Mouse (Mus musculus): ENCODE results near the gene Pdxk. TPM values are rescaled to one million over a fixed set of nuclear protein-coding genes. Genes with fewer than 3 reads are reported as not detected.

The Pdxk gene
- polyA plus RNA-seq, 1 experiment from 2014 or later = 12.4 TPM

GRCm38 (mm10) chr10:78474759-78475158, 10.0 kb upstream of the Pdxk start:
- Histone ChIP-seq H3K27ac (ENCODE audit: low read length) (no peak overlapping the region), H3K9ac (ENCODE audit: low read length) (no peak overlapping the region), H3K36me3 (ENCODE audit: control insufficient read depth, insufficient read depth, low read length) (no peaks in the 10 kb centered on the region), H3K9me3 (replicated peaks; ENCODE audit: control insufficient read depth, low read length) (no peaks in the 10 kb centered on the region), H3K27me3 (ENCODE audit: control insufficient read depth, insufficient read depth, low read length) (no peaks in the 10 kb centered on the region; the same call in 1 of the 2 replicates), H3K4me1 (ENCODE audit: control insufficient read depth, insufficient read depth, low read length) (no peaks in the 10 kb centered on the region), H3K4me2 (ENCODE audit: low read depth, low read length) (no peak overlapping the region), H3K4me3 (replicated peaks; ENCODE audit: low read length) (no peak overlapping the region)
- no peak for ATAC-seq (ENCODE audit: insufficient read depth, low FRiP score)
- WGBS = 65% methylated on average over 8 of the region's 8 CpGs

GRCm38 (mm10) chr10:78473434-78473833, 8.7 kb upstream of the Pdxk start:
- H3K9ac ChIP-seq (ENCODE audit: low read length) = no peak overlapping the region
- 54% methylated on average over 5 of the region's 5 CpGs for WGBS
- no peaks in the 10 kb centered on the region; the same call in 1 of the 2 replicates for H3K27me3 ChIP-seq (ENCODE audit: control insufficient read depth, insufficient read depth, low read length)
- no peak overlapping the region for H3K4me2 ChIP-seq (ENCODE audit: low read depth, low read length)
- no peak for ATAC-seq (ENCODE audit: insufficient read depth, low FRiP score)
- no peaks in the 10 kb centered on the region for H3K9me3 ChIP-seq (replicated peaks; ENCODE audit: control insufficient read depth, low read length)
- H3K36me3 ChIP-seq (ENCODE audit: control insufficient read depth, insufficient read depth, low read length) = no peaks in the 10 kb centered on the region
- no peak overlapping the region for H3K4me3 ChIP-seq (replicated peaks; ENCODE audit: low read length)
- H3K4me1 ChIP-seq (ENCODE audit: control insufficient read depth, insufficient read depth, low read length) = no peaks in the 10 kb centered on the region
- no peak overlapping the region for H3K27ac ChIP-seq (ENCODE audit: low read length)

- Histone ChIP-seq H3K36me3 (ENCODE audit: control insufficient read depth, insufficient read depth, low read length) (no peaks in the 10 kb centered on the region), H3K9ac (ENCODE audit: low read length) (no peak overlapping the region), H3K9me3 (replicated peaks; ENCODE audit: control insufficient read depth, low read length) (no peaks in the 10 kb centered on the region), H3K4me3 (replicated peaks; ENCODE audit: low read length) (no peak overlapping the region), H3K27ac (ENCODE audit: low read length) (no peak overlapping the region), H3K27me3 (ENCODE audit: control insufficient read depth, insufficient read depth, low read length) (no peaks in the 10 kb centered on the region; the same call in 1 of the 2 replicates), H3K4me2 (ENCODE audit: low read depth, low read length) (no peak overlapping the region), H3K4me1 (ENCODE audit: control insufficient read depth, insufficient read depth, low read length) (no peaks in the 10 kb centered on the region)
- WGBS = 74% methylated on average over 3 of the region's 3 CpGs
- no peak for ATAC-seq (ENCODE audit: insufficient read depth, low FRiP score)
Observed at GRCm38 (mm10) chr10:78472046-78472445, 7.3 kb upstream of the Pdxk start.

DNA sequence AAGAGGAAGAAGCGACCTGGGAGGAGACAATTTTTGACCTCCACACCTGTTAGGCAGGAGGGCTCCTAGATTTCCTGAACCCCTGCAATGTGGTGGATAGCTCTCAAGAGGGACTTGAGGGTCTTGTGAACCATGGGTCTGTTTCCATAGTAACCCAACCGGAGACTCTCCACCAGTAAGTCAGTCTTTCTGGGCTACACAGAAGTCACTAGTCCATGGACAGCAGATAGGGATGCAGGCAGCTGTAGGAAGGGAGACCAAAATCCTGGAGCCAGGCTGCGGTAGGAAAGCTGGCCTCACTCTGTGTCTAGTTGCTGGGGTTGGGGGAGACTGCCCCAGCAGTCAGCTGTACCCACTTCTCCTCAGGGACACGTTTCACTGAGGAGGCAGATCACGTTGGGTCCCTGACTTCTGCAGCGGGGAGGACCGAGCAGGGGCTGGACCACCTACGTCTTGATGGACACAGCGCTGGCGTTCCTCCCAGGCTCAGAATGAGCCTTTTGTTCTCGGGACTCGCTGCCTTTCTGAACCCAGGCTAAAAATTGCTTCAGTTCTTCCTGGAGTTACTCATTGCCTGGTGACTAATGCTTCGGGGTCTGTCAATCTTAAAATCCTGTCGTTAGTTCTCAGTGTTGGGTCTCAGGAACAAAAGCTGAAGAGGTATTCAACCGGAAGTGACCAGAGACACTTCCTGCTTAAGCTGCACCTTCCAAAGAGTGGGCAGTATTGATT, 6.0 kb upstream of the Pdxk start:
- H3K4me2 ChIP-seq (ENCODE audit: low read depth, low read length) = peak overlapping the region; percentile 27; the same call in 1 of the 2 replicates

GRCm38 (mm10) chr10:78467761-78468310, 3.1 kb upstream of the Pdxk start:
- no peak overlapping the region for H3K4me3 ChIP-seq (replicated peaks; ENCODE audit: low read length)
- peaks cover 12% of the 10 kb centered on the region for H3K4me1 ChIP-seq (ENCODE audit: control insufficient read depth, insufficient read depth, low read length)
- H3K9ac ChIP-seq (ENCODE audit: low read length) = no peak overlapping the region
- H3K36me3 ChIP-seq (ENCODE audit: control insufficient read depth, insufficient read depth, low read length) = no peaks in the 10 kb centered on the region
- no peaks in the 10 kb centered on the region for H3K27me3 ChIP-seq (ENCODE audit: control insufficient read depth, insufficient read depth, low read length)
- H3K9me3 ChIP-seq (replicated peaks; ENCODE audit: control insufficient read depth, low read length) = no peaks in the 10 kb centered on the region
- ATAC-seq (ENCODE audit: insufficient read depth, low FRiP score) = no peak
- WGBS = 47% methylated on average over 2 of the region's 2 CpGs
- no peak overlapping the region for H3K4me2 ChIP-seq (ENCODE audit: low read depth, low read length)
- no peak overlapping the region for H3K27ac ChIP-seq (ENCODE audit: low read length)

More for the DNA sequence above, 6.0 kb upstream of the Pdxk start:
- Histone ChIP-seq H3K4me1 (ENCODE audit: control insufficient read depth, insufficient read depth, low read length) (no peaks in the 10 kb centered on the region), H3K9ac (ENCODE audit: low read length) (peak overlapping the region; percentile 21; the same call in 1 of the 2 replicates), H3K4me3 (replicated peaks; ENCODE audit: low read length) (no peak overlapping the region), H3K27me3 (ENCODE audit: control insufficient read depth, insufficient read depth, low read length) (no peaks in the 10 kb centered on the region), H3K36me3 (ENCODE audit: control insufficient read depth, insufficient read depth, low read length) (no peaks in the 10 kb centered on the region), H3K27ac (ENCODE audit: low read length) (peak overlapping the region; percentile 57), H3K9me3 (replicated peaks; ENCODE audit: control insufficient read depth, low read length) (no peaks in the 10 kb centered on the region)
- WGBS = 41% methylated on average over 15 of the region's 15 CpGs
- ATAC-seq (ENCODE audit: insufficient read depth, low FRiP score) = peak; percentile 46

GRCm38 (mm10) chr10:78466647-78467046, 1.9 kb upstream of the Pdxk start:
- H3K9me3 ChIP-seq (replicated peaks; ENCODE audit: control insufficient read depth, low read length) = no peaks in the 10 kb centered on the region
- H3K4me2 ChIP-seq (ENCODE audit: low read depth, low read length) = no peak overlapping the region
- ATAC-seq (ENCODE audit: insufficient read depth, low FRiP score) = no peak
- no peak overlapping the region for H3K4me3 ChIP-seq (replicated peaks; ENCODE audit: low read length)
- H3K9ac ChIP-seq (ENCODE audit: low read length) = no peak overlapping the region
- no peaks in the 10 kb centered on the region for H3K27me3 ChIP-seq (ENCODE audit: control insufficient read depth, insufficient read depth, low read length)
- no peak overlapping the region for H3K27ac ChIP-seq (ENCODE audit: low read length)
- H3K36me3 ChIP-seq (ENCODE audit: control insufficient read depth, insufficient read depth, low read length) = no peaks in the 10 kb centered on the region
- peaks cover 12% of the 10 kb centered on the region for H3K4me1 ChIP-seq (ENCODE audit: control insufficient read depth, insufficient read depth, low read length)
- 75% methylated on average over 9 of the region's 9 CpGs for WGBS

DNA sequence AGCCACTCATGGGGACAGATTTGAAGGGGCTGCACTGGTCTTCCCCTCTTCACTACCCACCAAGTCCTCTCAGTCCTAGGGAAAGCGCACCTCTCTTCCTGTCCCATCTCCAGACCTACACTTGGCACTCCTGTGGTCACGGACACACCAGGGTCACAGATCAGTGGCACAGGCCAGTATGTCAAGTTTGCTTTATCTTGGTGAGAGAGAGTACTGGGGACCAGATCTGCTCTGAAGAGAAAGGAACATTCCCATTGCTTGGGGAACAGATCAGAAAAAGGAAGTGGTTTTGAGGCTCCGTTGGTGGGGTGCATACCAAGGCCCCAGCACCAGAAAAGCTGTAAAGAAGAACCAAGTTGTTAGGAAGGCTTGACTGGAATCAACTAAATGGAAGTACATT, 697 bp upstream of the Pdxk start:
- H3K27me3 ChIP-seq (ENCODE audit: control insufficient read depth, insufficient read depth, low read length) = no peaks in the 10 kb centered on the region
- peak overlapping the region; percentile 17; the same call in 1 of the 2 replicates for H3K27ac ChIP-seq (ENCODE audit: low read length)
- no peaks in the 10 kb centered on the region for H3K9me3 ChIP-seq (replicated peaks; ENCODE audit: control insufficient read depth, low read length)
- H3K4me3 ChIP-seq (replicated peaks; ENCODE audit: low read length) = no peak overlapping the region; the same call in 1 of the 2 replicates
- ATAC-seq (ENCODE audit: insufficient read depth, low FRiP score) = no peak
- no peaks in the 10 kb centered on the region for H3K36me3 ChIP-seq (ENCODE audit: control insufficient read depth, insufficient read depth, low read length)
- no peak overlapping the region for H3K9ac ChIP-seq (ENCODE audit: low read length)
- WGBS = 83% methylated on average over 3 of the region's 3 CpGs
- H3K4me2 ChIP-seq (ENCODE audit: low read depth, low read length) = peak overlapping the region; percentile 99
- peaks cover 15% of the 10 kb centered on the region for H3K4me1 ChIP-seq (ENCODE audit: control insufficient read depth, insufficient read depth, low read length)

DNA sequence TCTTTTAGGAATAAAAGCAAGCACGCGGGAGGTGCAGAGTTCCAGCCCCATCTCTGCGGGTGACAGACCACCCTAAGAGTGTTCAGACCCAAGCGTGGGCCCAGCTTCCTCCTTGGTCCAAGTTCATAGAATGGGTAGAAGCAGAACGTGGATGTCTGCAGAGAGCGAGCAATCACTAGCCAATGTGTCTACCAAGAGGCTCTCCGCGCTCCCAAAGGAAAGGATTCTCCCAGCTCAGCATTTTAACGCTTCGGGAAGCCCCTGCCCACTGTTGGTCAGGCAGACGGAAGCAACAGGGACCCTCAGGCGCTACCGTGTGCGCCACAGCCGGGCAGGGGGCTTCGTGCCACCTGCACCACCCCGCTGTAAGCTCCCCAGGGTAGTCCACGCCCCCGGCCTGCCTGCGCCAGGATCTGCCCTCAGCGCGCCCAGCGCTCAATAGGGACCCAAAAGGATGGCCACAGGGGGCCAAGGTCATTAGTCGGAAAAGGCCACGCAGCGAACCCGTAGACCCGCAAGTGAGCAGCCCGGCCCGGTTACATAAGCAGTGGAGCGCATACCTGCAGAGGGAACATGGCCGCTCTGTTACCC, 479 bp downstream of the Pdxk start:
- peak overlapping the region; percentile 72 for H3K4me3 ChIP-seq (replicated peaks; ENCODE audit: low read length)
- H3K27me3 ChIP-seq (ENCODE audit: control insufficient read depth, insufficient read depth, low read length) = no peaks in the 10 kb centered on the region
- no peaks in the 10 kb centered on the region for H3K9me3 ChIP-seq (replicated peaks; ENCODE audit: control insufficient read depth, low read length)
- WGBS = 2% methylated on average over 32 of the region's 32 CpGs
- peak overlapping the region; percentile 6; the same call in 1 of the 2 replicates for H3K27ac ChIP-seq (ENCODE audit: low read length)
- peaks cover 22% of the 10 kb centered on the region for H3K4me1 ChIP-seq (ENCODE audit: control insufficient read depth, insufficient read depth, low read length)
- H3K36me3 ChIP-seq (ENCODE audit: control insufficient read depth, insufficient read depth, low read length) = no peaks in the 10 kb centered on the region
- H3K4me2 ChIP-seq (ENCODE audit: low read depth, low read length) = peak overlapping the region; percentile 99
- peak; percentile 1; the same call in 1 of the 2 replicates for ATAC-seq (ENCODE audit: insufficient read depth, low FRiP score)
- H3K9ac ChIP-seq (ENCODE audit: low read length) = peak overlapping the region; percentile 77

GRCm38 (mm10) chr10:78463769-78464167, 1.0 kb downstream of the Pdxk start:
- Histone ChIP-seq H3K4me3 (replicated peaks; ENCODE audit: low read length) (peak overlapping the region; percentile 72), H3K4me1 (ENCODE audit: control insufficient read depth, insufficient read depth, low read length) (peaks cover 26% of the 10 kb centered on the region), H3K9me3 (replicated peaks; ENCODE audit: control insufficient read depth, low read length) (no peaks in the 10 kb centered on the region), H3K9ac (ENCODE audit: low read length) (peak overlapping the region; percentile 77), H3K27me3 (ENCODE audit: control insufficient read depth, insufficient read depth, low read length) (no peaks in the 10 kb centered on the region), H3K27ac (ENCODE audit: low read length) (no peak overlapping the region), H3K4me2 (ENCODE audit: low read depth, low read length) (peak overlapping the region; percentile 99), H3K36me3 (ENCODE audit: control insufficient read depth, insufficient read depth, low read length) (no peaks in the 10 kb centered on the region)
- 72% methylated on average over 3 of the region's 3 CpGs for WGBS
- ATAC-seq (ENCODE audit: insufficient read depth, low FRiP score) = no peak

All from stomach, embryonic 16.5 days (tissue).